Mouse (Mus musculus): ENCODE results near the gene Lin7a.

DNA sequence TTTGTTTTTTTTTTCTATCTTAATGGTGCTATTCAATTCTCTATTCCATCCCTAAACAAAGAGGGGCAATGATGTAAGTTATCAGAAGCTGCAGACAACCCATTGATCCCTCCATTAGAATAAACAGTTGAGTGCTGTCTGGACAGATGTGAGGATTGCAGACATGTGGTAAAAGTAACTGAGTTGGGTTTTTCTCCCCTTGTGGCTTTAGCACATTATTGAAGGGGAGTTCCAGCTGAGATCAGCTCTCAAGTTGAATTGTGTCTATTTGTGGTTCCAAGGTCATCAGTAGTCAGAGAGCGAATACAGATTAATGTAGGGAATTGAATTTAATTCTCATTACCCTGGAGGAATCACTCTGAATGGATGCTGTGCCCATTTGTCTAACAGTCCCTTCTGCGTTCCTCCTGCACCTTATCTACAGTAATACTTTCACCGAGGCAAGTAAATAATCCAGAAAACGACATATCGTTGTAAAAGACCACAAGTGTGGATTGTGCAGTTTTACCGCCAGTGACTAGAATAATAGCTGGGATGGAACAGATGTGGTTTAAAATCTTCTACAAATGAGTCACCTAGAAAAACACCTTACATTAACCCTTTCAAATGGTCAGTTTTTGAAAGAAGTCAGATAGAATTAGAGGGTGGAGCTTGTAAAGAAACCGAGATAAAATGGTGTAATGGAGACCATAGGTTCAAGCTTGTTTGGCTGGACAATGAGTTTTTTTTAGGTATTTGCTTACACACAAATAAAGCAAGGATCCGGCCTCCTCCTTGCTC is 48.9 kb upstream of the Lin7a start:
- no peak for TF ChIP-seq CEBPB (IDR thresholded peaks at IDR 0.05; ENCODE audit: insufficient read depth, poor library complexity, severe bottlenecking)
- no peak for TF ChIP-seq TCF12 (IDR thresholded peaks at IDR 0.05; ENCODE audit: insufficient read depth, poor library complexity, severe bottlenecking)
- no peak for TF ChIP-seq USF1 (IDR thresholded peaks at IDR 0.05; ENCODE audit: low read depth)
- TF ChIP-seq POLR2AphosphoS2 (IDR thresholded peaks at IDR 0.05; ENCODE audit: insufficient read length, low read depth), result no peak
- no peak for TF ChIP-seq MYOG (IDR thresholded peaks at IDR 0.05; ENCODE audit: control insufficient read depth in 1 of 3, insufficient read depth in 1 of 3, insufficient read length in 2 of 3, low read depth in 2 of 3)
- TF ChIP-seq POLR2A (IDR thresholded peaks at IDR 0.05; ENCODE audit: insufficient read length, low read depth), result no peak
- TF ChIP-seq E2F4 (IDR thresholded peaks at IDR 0.05; ENCODE audit: insufficient read depth), result no peak
- no peak for TF ChIP-seq MAX (IDR thresholded peaks at IDR 0.05; ENCODE audit: low read depth)
- no peak for TF ChIP-seq TCF3 (IDR thresholded peaks at IDR 0.05; ENCODE audit: insufficient read length, low read depth)

Measured in myocyte (in vitro differentiated cells).